Mouse (Mus musculus) neural tube, embryonic 11.5 days (tissue): ENCODE results near the gene Tbx10. TPM values are rescaled to one million over a fixed set of nuclear protein-coding genes. Genes with fewer than 3 reads are reported as not detected.

ENCODE experiments used
- ATAC-seq: fragments of 200-750 bp; cut with Nextera tagmentation; 2 replicates; pipeline ENCODE4 v1.8.0; 2017; ENCODE audit warnings: moderate number of reproducible peaks, mild to moderate bottlenecking, moderate TSS enrichment, moderate library complexity; ENCODE audit not compliant: insufficient read depth, low FRiP score, low TSS enrichment
- DNase-seq: peaks from one replicate; pipeline ENCODE4 v3.0.0-alpha.2; 2015; ENCODE audit warnings: low spot score
- H3K27ac ChIP-seq: fragments of 300-500 bp; sonication (generic); 2 replicates; pipeline ENCODE4 v1.5.1; 2014; ENCODE audit warnings: low read depth, mild to moderate bottlenecking, low read length
- H3K27me3 ChIP-seq: fragments of 300-500 bp; sonication (generic); 2 replicates; pipeline ENCODE4 v1.6.1; 2014; ENCODE audit warnings: mild to moderate bottlenecking, low read length, mixed read lengths; ENCODE audit not compliant: control insufficient read depth, insufficient read depth
- H3K36me3 ChIP-seq: fragments of 300-500 bp; sonication (generic); 2 replicates; pipeline ENCODE4 v1.6.1; 2014; ENCODE audit warnings: mild to moderate bottlenecking, low read length, moderate library complexity, mixed read lengths; ENCODE audit not compliant: control insufficient read depth, insufficient read depth
- H3K4me1 ChIP-seq: fragments of 300-500 bp; sonication (generic); 2 replicates; pipeline ENCODE4 v1.6.1; 2014; ENCODE audit warnings: low read length, mixed read lengths; ENCODE audit not compliant: control insufficient read depth, insufficient read depth
- H3K4me2 ChIP-seq: fragments of 300-500 bp; sonication (generic); 2 replicates; pipeline ENCODE4 v1.6.1; 2014; ENCODE audit warnings: low read depth, mild to moderate bottlenecking, moderate library complexity
- H3K4me3 ChIP-seq: fragments of 300-500 bp; sonication (generic); 2 replicates; pipeline ENCODE4 v1.5.1; 2014; ENCODE audit warnings: low read depth, low read length
- H3K9ac ChIP-seq: fragments of 300-500 bp; sonication (generic); 2 replicates; pipeline ENCODE4 v1.6.1; 2014; ENCODE audit warnings: mild to moderate bottlenecking, low read length
- H3K9me3 ChIP-seq: fragments of 300-500 bp; sonication (generic); 2 replicates; pipeline ENCODE4 v1.6.1; 2016; ENCODE audit warnings: low read length; ENCODE audit not compliant: control insufficient read depth
- WGBS: fragments of 180-500 bp; shearing (Covaris S2); extraction: QIAGEN DNeasy Blood & Tissue Kit; methylation state at CpG from one replicate; pipeline ENCODE4 v1.1.7; 2014; 5-methylcytosine and 5-hydroxymethylcytosine counted together
- polyA plus RNA-seq: library from polyadenylated mRNA; unstranded; fragments of >200 nt; fragmentation: Nextera tagmentation; extraction: Ambion mirVana; gene quantifications from 2 replicates; pipeline ENCODE4 v1.2.1, GENCODE M21; 2014

Tbx10 gene
- polyA plus RNA-seq, 1 experiment from 2014 or later: not detected

- H3K27ac ChIP-seq: no peak overlapping the region
- H3K9ac ChIP-seq: no peak overlapping the region
- peaks cover 4% of the 10 kb centered on the region; the same call in 1 of the 2 replicates for H3K4me1 ChIP-seq
- no peak for ATAC-seq
- no peak overlapping the region for H3K4me2 ChIP-seq
- no peaks in the 10 kb centered on the region for H3K9me3 ChIP-seq
- no peaks in the 10 kb centered on the region for H3K36me3 ChIP-seq
- no peak overlapping the region for H3K4me3 ChIP-seq
- DNase-seq: no peak
- no peaks in the 10 kb centered on the region for H3K27me3 ChIP-seq
- WGBS: 76% methylated on average over 7 of the region's 7 CpGs
Observed at GRCm38 (mm10) chr19:3996106-3996505, 3.6 kb downstream of the Tbx10 start.

DNA sequence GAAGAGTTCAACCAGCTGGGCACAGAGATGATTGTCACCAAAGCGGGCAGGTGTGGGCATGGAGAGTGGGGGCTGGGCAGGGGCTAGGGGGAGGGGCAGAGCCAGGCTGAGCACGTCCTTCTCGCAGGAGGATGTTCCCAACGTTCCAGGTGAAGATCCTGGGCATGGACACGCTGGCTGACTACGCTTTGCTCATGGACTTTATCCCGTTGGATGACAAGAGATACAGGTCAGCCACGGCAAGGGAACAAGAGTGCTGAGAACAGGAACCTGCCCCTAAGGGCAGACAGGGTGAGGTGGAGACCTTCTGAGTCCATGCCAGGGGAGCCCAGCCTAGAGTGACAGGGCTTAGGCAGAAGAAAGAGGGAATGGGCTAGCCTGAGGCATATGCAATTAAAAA lies 4.2 kb downstream of the Tbx10 start:
- no peak overlapping the region for H3K9ac ChIP-seq
- H3K36me3 ChIP-seq: no peaks in the 10 kb centered on the region
- no peaks in the 10 kb centered on the region for H3K9me3 ChIP-seq
- ATAC-seq (no peak), DNase-seq (no peak)
- WGBS: 84% methylated on average over 8 of the region's 8 CpGs
- H3K27me3 ChIP-seq: no peaks in the 10 kb centered on the region
- no peak overlapping the region for H3K27ac ChIP-seq
- no peak overlapping the region for H3K4me2 ChIP-seq
- no peak overlapping the region for H3K4me3 ChIP-seq
- H3K4me1 ChIP-seq: peaks cover 9% of the 10 kb centered on the region; the same call in 1 of the 2 replicates

- H3K4me3 ChIP-seq: no peak overlapping the region
- no peaks in the 10 kb centered on the region for H3K36me3 ChIP-seq
- ATAC-seq: no peak
- WGBS: 69% methylated on average over 8 of the region's 8 CpGs
- no peak overlapping the region for H3K9ac ChIP-seq
- no peaks in the 10 kb centered on the region for H3K9me3 ChIP-seq
- H3K27me3 ChIP-seq: no peaks in the 10 kb centered on the region
- peaks cover 9% of the 10 kb centered on the region; the same call in 1 of the 2 replicates for H3K4me1 ChIP-seq
- H3K4me2 ChIP-seq: no peak overlapping the region
- no peak overlapping the region for H3K27ac ChIP-seq
- no peak for DNase-seq
Observed at GRCm38 (mm10) chr19:3997231-3997630, 4.7 kb downstream of the Tbx10 start.

- Histone ChIP-seq H3K27ac (no peak overlapping the region), H3K4me3 (no peak overlapping the region), H3K4me2 (no peak overlapping the region), H3K9me3 (no peaks in the 10 kb centered on the region), H3K4me1 (peaks cover 9% of the 10 kb centered on the region; the same call in 1 of the 2 replicates), H3K36me3 (no peaks in the 10 kb centered on the region), H3K9ac (no peak overlapping the region), H3K27me3 (no peaks in the 10 kb centered on the region)
- ATAC-seq (no peak), DNase-seq (no peak)
- 69% methylated on average over 8 of the region's 8 CpGs for WGBS
Observed at GRCm38 (mm10) chr19:3998335-3998734, 5.8 kb downstream of the Tbx10 start.

DNA sequence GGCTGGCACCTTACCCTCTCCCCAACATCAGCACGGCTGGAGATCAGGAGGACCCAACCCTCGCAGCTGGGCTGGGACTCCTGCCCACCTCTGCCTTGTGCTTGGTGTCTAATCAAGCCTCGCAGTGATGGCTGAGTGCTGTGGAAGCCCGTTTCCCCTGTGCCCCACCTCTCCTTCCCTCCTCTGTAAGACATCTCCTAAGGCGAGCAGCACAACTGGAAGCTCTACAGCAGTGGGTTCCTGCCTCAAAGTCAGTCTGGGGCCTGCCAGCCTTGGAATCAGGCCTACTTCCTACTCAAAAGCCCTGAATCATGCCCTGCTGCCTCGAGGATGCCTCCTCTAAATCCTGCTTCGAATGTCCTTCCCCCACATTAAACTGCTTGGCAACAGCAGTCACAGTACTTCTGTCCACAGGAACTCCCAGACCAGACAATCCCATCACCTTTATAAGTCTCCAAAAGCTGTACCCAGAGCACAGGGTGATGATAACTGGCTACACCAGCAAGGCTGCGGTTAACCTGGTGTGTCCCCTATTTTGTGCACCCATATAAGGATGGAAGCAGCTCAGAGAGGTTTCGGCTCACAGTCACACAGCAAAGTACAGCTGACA lies 6.7 kb downstream of the Tbx10 start:
- no peak for ATAC-seq
- Histone ChIP-seq H3K27ac (no peak overlapping the region), H3K4me3 (peak overlapping the region; percentile 69)

DNA sequence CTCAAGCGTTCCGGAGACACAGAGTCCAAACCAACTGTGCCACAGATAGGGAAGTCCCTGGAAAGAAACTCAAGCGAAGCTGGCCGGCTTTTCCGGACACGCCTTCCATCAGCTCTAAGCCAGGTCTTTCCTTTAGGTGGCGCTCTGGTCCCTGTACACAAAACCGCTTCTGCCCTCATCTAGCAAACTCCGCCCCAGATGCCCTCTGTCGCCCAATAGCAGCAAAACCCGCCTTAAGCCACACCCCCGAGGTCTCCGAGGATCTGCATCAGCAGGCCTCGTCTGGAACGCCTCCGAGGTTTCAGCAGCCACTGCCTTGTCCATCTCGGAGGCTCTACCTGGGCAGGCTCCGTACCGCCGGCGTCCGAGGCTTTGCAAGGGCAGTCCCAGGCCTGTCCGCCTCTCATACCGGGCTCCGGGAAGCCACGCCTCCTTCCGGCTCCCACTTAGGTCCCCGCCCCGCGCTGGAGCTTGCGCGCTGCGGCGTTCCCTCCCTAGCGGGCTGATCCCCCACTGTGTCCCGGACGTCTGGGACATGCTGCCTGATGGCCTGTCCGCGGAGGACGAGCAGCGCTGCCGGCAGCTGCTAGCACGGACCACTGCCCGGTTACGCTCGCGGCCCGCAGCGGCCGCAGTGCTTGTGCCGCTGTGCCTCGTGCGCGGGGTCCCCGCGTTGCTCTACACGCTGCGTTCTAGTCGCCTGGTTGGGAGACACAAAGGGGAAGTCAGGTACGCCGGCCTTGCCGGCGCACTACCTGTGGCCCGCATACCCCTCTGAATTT lies 7.8 kb downstream of the Tbx10 start, which contains the start of the genes Nudt8 and Gm49405:
TSS of gene Nudt8 (plus strand) at position 462 of the 782 bp plus-strand sequence.
TSS of gene Gm49405 (plus strand) at position 508 of the 782 bp plus-strand sequence.
- Histone ChIP-seq H3K36me3 (no peaks in the 10 kb centered on the region; the same call in 1 of the 2 replicates), H3K9ac (peak within 1 kb of the TSS; percentile 88), H3K4me1 (peaks cover 9% of the 10 kb centered on the region; the same call in 1 of the 2 replicates), H3K4me2 (peak within 1 kb of the TSS; percentile 94), H3K9me3 (no peaks in the 10 kb centered on the region), H3K27ac (peak within 1 kb of the TSS; percentile 94), H3K27me3 (no peaks in the 10 kb centered on the region), H3K4me3 (peak within 1 kb of the TSS; percentile 69)
- ATAC-seq (peak; percentile 82), DNase-seq (peak; percentile 94)
- under 1% methylated on average over 64 of the region's 64 CpGs for WGBS

More for the DNA sequence above, 6.7 kb downstream of the Tbx10 start:
- Histone ChIP-seq H3K4me2 (peak overlapping the region; percentile 94), H3K27me3 (no peaks in the 10 kb centered on the region), H3K4me1 (peaks cover 9% of the 10 kb centered on the region; the same call in 1 of the 2 replicates), H3K9ac (no peak overlapping the region; the same call in 1 of the 2 replicates), H3K36me3 (no peaks in the 10 kb centered on the region), H3K9me3 (no peaks in the 10 kb centered on the region)
- 92% methylated on average over 9 of the region's 9 CpGs for WGBS
- no peak for DNase-seq

DNA sequence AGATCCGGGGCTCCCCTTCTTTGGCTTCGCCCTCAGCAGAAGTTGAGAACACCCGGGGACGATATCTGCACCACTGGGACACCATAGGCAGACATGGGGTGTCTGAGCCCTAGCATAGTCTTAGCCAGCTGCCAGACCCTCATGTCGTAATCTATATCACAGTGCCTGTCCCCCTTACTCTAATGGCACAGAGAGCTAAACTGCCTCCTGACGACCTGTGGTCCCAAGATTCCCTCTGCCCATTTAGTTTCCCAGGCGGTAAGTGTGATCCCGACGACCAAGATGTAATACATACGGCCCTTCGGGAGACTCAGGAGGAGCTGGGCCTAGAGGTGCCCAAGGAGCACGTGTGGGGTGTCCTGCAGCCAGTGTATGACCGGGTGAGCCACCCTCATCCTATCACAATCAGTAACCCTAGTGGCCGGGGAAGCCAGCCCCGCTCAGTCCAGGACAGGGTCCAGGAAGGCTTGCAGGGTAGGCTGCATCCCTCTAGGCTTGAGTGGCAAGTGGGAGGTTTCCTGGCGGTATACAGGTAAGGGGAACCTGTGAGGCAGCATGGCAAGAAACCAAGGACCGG lies 8.5 kb downstream of the Tbx10 start:
- 23% methylated on average over 17 of the region's 17 CpGs for WGBS
- ATAC-seq: 0 out of 2 replicates have a peak, but pooled peaks have one; percentile 18
- DNase-seq: no peak

DNA sequence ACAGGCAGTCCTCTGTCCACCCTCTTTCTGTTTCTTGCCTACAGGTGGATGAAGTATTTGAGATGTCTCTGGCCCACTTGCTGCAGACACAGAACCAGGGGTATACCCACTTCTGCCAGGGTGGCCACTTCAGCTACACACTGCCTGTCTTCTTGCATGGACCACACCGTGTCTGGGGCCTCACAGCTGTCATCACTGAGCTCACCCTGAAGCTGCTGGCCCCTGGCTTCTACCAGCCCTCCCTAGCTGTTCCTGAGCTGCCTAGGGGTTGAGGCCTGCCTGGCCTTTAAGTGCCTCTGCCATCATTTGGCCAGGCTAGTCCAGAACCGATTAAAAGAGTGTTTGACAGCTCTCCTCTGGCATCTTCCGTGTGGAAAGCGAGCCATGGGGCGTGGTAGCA lies 9.2 kb downstream of the Tbx10 start:
- no peaks in the 10 kb centered on the region for H3K27me3 ChIP-seq
- H3K4me1 ChIP-seq: peaks cover 9% of the 10 kb centered on the region; the same call in 1 of the 2 replicates
- H3K36me3 ChIP-seq: peaks cover 2% of the 10 kb centered on the region
- WGBS: 79% methylated on average over 5 of the region's 5 CpGs
- no peak for DNase-seq
- no peak overlapping the region for H3K27ac ChIP-seq
- H3K9me3 ChIP-seq: no peaks in the 10 kb centered on the region
- peak overlapping the region; percentile 94; the same call in 1 of the 2 replicates for H3K4me2 ChIP-seq
- no peak overlapping the region for H3K4me3 ChIP-seq
- no peak overlapping the region for H3K9ac ChIP-seq
- ATAC-seq: no peak

More for the DNA sequence above, 8.5 kb downstream of the Tbx10 start:
- Histone ChIP-seq H3K9me3 (no peaks in the 10 kb centered on the region), H3K4me2 (peak overlapping the region; percentile 94), H3K27me3 (no peaks in the 10 kb centered on the region), H3K9ac (peak overlapping the region; percentile 88), H3K4me3 (peak overlapping the region; percentile 69), H3K27ac (peak overlapping the region; percentile 94), H3K36me3 (no peaks in the 10 kb centered on the region; the same call in 1 of the 2 replicates), H3K4me1 (peaks cover 9% of the 10 kb centered on the region; the same call in 1 of the 2 replicates)
